Mouse (Mus musculus) MEL (cell line): Measurements from ENCODE around the gene Rnf157. TPM values are rescaled to one million over a fixed set of nuclear protein-coding genes. Genes with fewer than 3 reads are reported as not detected.

Experiments used
- DNase-seq: peaks from one replicate; pipeline ENCODE4 v3.0.0; 2011; ENCODE audit warnings: low read depth, low spot score
- H3K27ac ChIP-seq: 2 replicates; pipeline ENCODE4 v1.5.1; 2012; ENCODE audit warnings: low read depth, mild to moderate bottlenecking, control low read depth, low read length, moderate library complexity; ENCODE audit not compliant: control insufficient read depth
- H3K27me3 ChIP-seq, 2 experiments: fragments of 150-350 bp in 1 of 2; sonication (generic) in 1 of 2; 2 replicates each; pipeline ENCODE4 v1.6.1; 2012; ENCODE audit warnings: low read length in 2 of 2, mild to moderate bottlenecking in 2 of 2, improper control_type of control experiment in 1 of 2, moderate library complexity in 1 of 2; ENCODE audit not compliant: insufficient read depth in 2 of 2, control insufficient read depth in 1 of 2
- H3K36me3 ChIP-seq, 2 experiments: 2 replicates each; pipeline ENCODE4 v1.6.1; 2012 to 2014; ENCODE audit warnings: low read length in 2 of 2, improper control_type of control experiment in 1 of 2, inconsistent platforms in 1 of 2, mild to moderate bottlenecking in 1 of 2; ENCODE audit not compliant: insufficient read depth in 2 of 2, control insufficient read depth in 1 of 2
- H3K4me1 ChIP-seq, 2 experiments: fragments of 150-350 bp in 1 of 2; sonication (generic) in 1 of 2; 2 replicates each; pipeline ENCODE4 v1.6.1; 2012; ENCODE audit warnings: low read length in 2 of 2, improper control_type of control experiment in 1 of 2, mild to moderate bottlenecking in 1 of 2; ENCODE audit not compliant: insufficient read depth in 2 of 2, control insufficient read depth in 1 of 2
- H3K4me3 ChIP-seq, 2 experiments: fragments of 150-350 bp in 1 of 2; sonication (generic) in 1 of 2; 2 replicates each; pipeline ENCODE4 v1.5.1; 2012; ENCODE audit warnings: low read depth in 2 of 2, low read length in 2 of 2, mild to moderate bottlenecking in 2 of 2, moderate library complexity in 2 of 2, control low read depth in 1 of 2, improper control_type of control experiment in 1 of 2; ENCODE audit not compliant: control insufficient read depth in 1 of 2, insufficient read depth in 1 of 2
- H3K79me2 ChIP-seq: 2 replicates; pipeline ENCODE4 v1.6.1; 2012; ENCODE audit warnings: mild to moderate bottlenecking, low read length, moderate library complexity; ENCODE audit not compliant: control insufficient read depth, poor library complexity, insufficient read depth
- H3K9ac ChIP-seq: 2 replicates; pipeline ENCODE4 v1.6.1; 2012; ENCODE audit warnings: low read depth, mild to moderate bottlenecking, control low read depth, low read length, moderate library complexity; ENCODE audit not compliant: control insufficient read depth, poor library complexity, severe bottlenecking
- H3K9me3 ChIP-seq: fragments of 150-350 bp; sonication (generic); replicated peaks from 2 replicates; pipeline ENCODE4 v1.6.1; 2012; ENCODE audit warnings: mild to moderate bottlenecking, low read length, improper control_type of control experiment, moderate library complexity; ENCODE audit not compliant: insufficient read depth
- ELF1 ChIP-seq: IDR thresholded peaks from 2 replicates; pipeline ENCODE4 v1.6.1; 2014; ENCODE audit warnings: low read depth, mild to moderate bottlenecking, inconsistent platforms, low read length, improper control_type of control experiment, moderate library complexity
- JUND ChIP-seq: IDR thresholded peaks from 2 replicates; pipeline ENCODE4 v1.6.1; 2011; ENCODE audit warnings: low read depth, mild to moderate bottlenecking, improper control_type of control experiment, low read length
- KAT2A ChIP-seq: conservative IDR thresholded peaks from 2 replicates; pipeline ENCODE4 v1.6.1; 2012; ENCODE audit warnings: low read depth, low read length, improper control_type of control experiment, inconsistent platforms
- MAX ChIP-seq: IDR thresholded peaks from 2 replicates; pipeline ENCODE4 v1.6.1; 2011; ENCODE audit warnings: low read length, improper control_type of control experiment
- MAZ ChIP-seq: IDR thresholded peaks from 2 replicates; pipeline ENCODE4 v1.6.1; 2012; ENCODE audit warnings: low read depth, mild to moderate bottlenecking, inconsistent platforms, low read length, improper control_type of control experiment
- MEF2A ChIP-seq: IDR thresholded peaks from 2 replicates; pipeline ENCODE4 v1.6.1; 2014; ENCODE audit warnings: low read depth, mild to moderate bottlenecking, inconsistent platforms, low read length, improper control_type of control experiment; ENCODE audit not compliant: poor library complexity, insufficient replicate concordance, severe bottlenecking; ENCODE audit errors: extremely low read depth
- MXI1 ChIP-seq: IDR thresholded peaks from 2 replicates; pipeline ENCODE4 v1.6.1; 2011; ENCODE audit warnings: mild to moderate bottlenecking, low read depth, low read length, improper control_type of control experiment
- MYB ChIP-seq: IDR thresholded peaks from 2 replicates; pipeline ENCODE4 v1.6.1; 2011; ENCODE audit warnings: mild to moderate bottlenecking, low read depth, low read length, improper control_type of control experiment
- NRF1 ChIP-seq: IDR thresholded peaks from 2 replicates; pipeline ENCODE4 v1.6.1; 2014; ENCODE audit warnings: low read depth, mild to moderate bottlenecking, inconsistent platforms, low read length, improper control_type of control experiment, moderate library complexity; ENCODE audit not compliant: poor library complexity, insufficient read depth, severe bottlenecking
- RAD21 ChIP-seq: IDR thresholded peaks from 2 replicates; pipeline ENCODE4 v1.6.1; 2011; ENCODE audit warnings: mild to moderate bottlenecking, low read depth, low read length, improper control_type of control experiment
- SIN3A ChIP-seq: IDR thresholded peaks from 2 replicates; pipeline ENCODE4 v1.6.1; 2012; ENCODE audit warnings: low read length, improper control_type of control experiment, inconsistent platforms
- TBP ChIP-seq: IDR thresholded peaks from 2 replicates; pipeline ENCODE4 v1.8.0; 2011; ENCODE audit warnings: low read depth, low read length, improper control_type of control experiment
- TCF12 ChIP-seq: IDR thresholded peaks from 2 replicates; pipeline ENCODE4 v1.6.1; 2014; ENCODE audit warnings: low read depth, mild to moderate bottlenecking, inconsistent platforms, low read length, improper control_type of control experiment, moderate library complexity
- ZKSCAN1 ChIP-seq: IDR thresholded peaks from 2 replicates; pipeline ENCODE4 v1.6.1; 2012; ENCODE audit warnings: low read depth, mild to moderate bottlenecking, inconsistent platforms, low read length, improper control_type of control experiment, moderate library complexity
- ZNF384 ChIP-seq: IDR thresholded peaks from 2 replicates; pipeline ENCODE4 v1.6.1; 2012; ENCODE audit warnings: low read depth, mild to moderate bottlenecking, inconsistent platforms, low read length, improper control_type of control experiment
- polyA plus RNA-seq, 2 experiments: library from polyadenylated mRNA; stranded (reverse) in 1 of 2; unstranded in 1 of 2; fragments of >175 nt in 1 of 2; fragments of >200 nt in 1 of 2; gene quantifications; 2 replicates each; pipeline versions ENCODE4 v1.2.1 to v1.2.4; 2012; ENCODE audit warnings: low replicate concordance in 2 of 2, low read depth in 1 of 2; ENCODE audit not compliant: insufficient read length in 2 of 2, insufficient read depth in 1 of 2, missing spikeins in 1 of 2
- total RNA-seq: library from RNA; depleted of rRNA; stranded (reverse); fragments of 300-350 nt; gene quantifications from 2 replicates; pipeline ENCODE4 v1.2.3, GENCODE M21; 2012

Gene Rnf157
- total and polyA plus RNA-seq, 3 experiments, result 7.5 to 10.9 TPM; not detected in 1

GRCm38 (mm10) chr11:116358926-116359637, 53.8 kb downstream of the Rnf157 start:
- DNase-seq, result no peak
- no peaks in the 10 kb centered on the region for H3K36me3 ChIP-seq
- H3K4me1 ChIP-seq, result no peaks in the 10 kb centered on the region; a peak in 1 of 4 replicates
- no peak overlapping the region for H3K9ac ChIP-seq
- H3K4me3 ChIP-seq, result no peak overlapping the region
- TF ChIP-seq JUND (no peak), TCF12 (no peak), MEF2A (no peak)
- H3K27ac ChIP-seq, result no peak overlapping the region
- H3K9me3 ChIP-seq, result no peaks in the 10 kb centered on the region
- H3K27me3 ChIP-seq, result no peaks in the 10 kb centered on the region
- no peaks in the 10 kb centered on the region for H3K79me2 ChIP-seq

- DNase-seq, result no peak
- no peaks in the 10 kb centered on the region for H3K36me3 ChIP-seq
Observed at GRCm38 (mm10) chr11:116354521-116354920, 58.3 kb downstream of the Rnf157 start.

GRCm38 (mm10) chr11:116353535-116353934, 59.3 kb downstream of the Rnf157 start:
- Histone ChIP-seq H3K36me3 (no peaks in the 10 kb centered on the region), H3K9ac (no peak overlapping the region)
- no peak for TF ChIP-seq SIN3A
- TF ChIP-seq MAX, result no peak
- no peak for TF ChIP-seq ELF1
- TF ChIP-seq TCF12, result no peak
- no peak for TF ChIP-seq RAD21
- TF ChIP-seq KAT2A, result no peak
- no peak for TF ChIP-seq ZKSCAN1
- no peak for TF ChIP-seq MYB
- TF ChIP-seq ZNF384, result no peak

More at GRCm38 (mm10) chr11:116354521-116354920, 58.3 kb downstream of the Rnf157 start:
- no peaks in the 10 kb centered on the region for H3K9me3 ChIP-seq
- TF ChIP-seq MAZ (no peak), MXI1 (no peak), SIN3A (no peak), TBP (no peak), NRF1 (no peak), MYB (no peak)
- no peak overlapping the region for H3K4me3 ChIP-seq
- H3K9ac ChIP-seq, result no peak overlapping the region
- no peaks in the 10 kb centered on the region for H3K79me2 ChIP-seq
- H3K27me3 ChIP-seq, result no peaks in the 10 kb centered on the region
- H3K27ac ChIP-seq, result no peak overlapping the region
- no peaks in the 10 kb centered on the region for H3K4me1 ChIP-seq

More at GRCm38 (mm10) chr11:116353535-116353934, 59.3 kb downstream of the Rnf157 start:
- Histone ChIP-seq H3K4me1 (no peaks in the 10 kb centered on the region), H3K27me3 (no peaks in the 10 kb centered on the region), H3K4me3 (no peak overlapping the region), H3K27ac (no peak overlapping the region), H3K9me3 (no peaks in the 10 kb centered on the region), H3K79me2 (no peaks in the 10 kb centered on the region)
- no peak for DNase-seq
